Comparison of ENCODE assay signal across 20 mouse cellular contexts in genomic region chr1:171019311-171019950, GRCm38 (mm10). TPM values are rescaled to one million over a fixed set of nuclear protein-coding genes. Genes with fewer than 3 reads are reported as not detected.
A peak's percentile ranks its signal among the peaks of the same experiment; 100 is the strongest.
DNase-seq lines count a peak whose midpoint lies in the region; ATAC-seq lines count a peak whose summit lies in the region.
"Had no signal": no experiment of that assay in that cellular context is flagged by ENCODE, and none has a peak within 500 bp of the region (broad histone marks: within the 10 kb centered on the region; RNA-seq: fewer than 3 reads in every experiment).

No protein-coding gene starts in this region.

- 0 out of 2 replicates have a peak, but pooled peaks cover 7% of the 10 kb centered on the region for H3K27me3 ChIP-seq in heart, embryonic 12.5 days (replicated peaks)
- H3K27me3 ChIP-seq in midbrain, embryonic 10.5 days (ENCODE audit: low read depth, poor library complexity, severe bottlenecking): no peaks in the 10 kb centered on the region
- H3K27me3 ChIP-seq in midbrain, embryonic 11.5 days (ENCODE audit: control insufficient read depth, insufficient read depth, low read length): no peaks in the 10 kb centered on the region
- H3K27me3 ChIP-seq: midbrain, embryonic 15.5 days had no signal

- no peak overlapping the region for H3K4me2 ChIP-seq in heart, embryonic 12.5 days
- H3K4me2 ChIP-seq in midbrain, embryonic 11.5 days: no peak overlapping the region
- H3K4me2 ChIP-seq: midbrain, embryonic 15.5 days had no signal

- H3K27ac ChIP-seq in heart, embryonic 12.5 days (ENCODE audit: poor library complexity, severe bottlenecking): no peak overlapping the region
- H3K27ac ChIP-seq in midbrain, embryonic 10.5 days (replicated peaks): no peak overlapping the region
- H3K27ac ChIP-seq in midbrain, embryonic 11.5 days (ENCODE audit: low read depth, low read length): no peak overlapping the region
- H3K27ac ChIP-seq: heart, adult 2 months; liver, embryonic 14.5 days; midbrain, embryonic 15.5 days had no signal

- H3K9ac ChIP-seq in heart, embryonic 12.5 days: no peak overlapping the region
- no peak overlapping the region for H3K9ac ChIP-seq in midbrain, embryonic 11.5 days (ENCODE audit: low read length)
- H3K9ac ChIP-seq: liver, embryonic 14.5 days; midbrain, embryonic 15.5 days had no signal

- peak; percentile 92 for DNase-seq in heart, adult 11 months
- peak; percentile 88 for DNase-seq in 3T3-L1 (ENCODE audit: low read depth, low spot score)
- peak; percentile 25 to 28 for DNase-seq in adrenal gland, adult 18-20 months (ENCODE audit: low spot score in 2 of 2)
- DNase-seq in brain, adult 2 months (ENCODE audit: low read depth, low spot score): peak; percentile 39
- no peak for DNase-seq in midbrain, embryonic 10.5 days (ENCODE audit: low spot score)
- no peak for DNase-seq in gastrocnemius, postnatal 25 days
- DNase-seq in midbrain, embryonic 11.5 days (ENCODE audit: low spot score, missing footprints): no peak
- DNase-seq: cerebellum, postnatal 14 days; heart, adult 2 months; heart, postnatal 14 days; kidney, adult 18-20 months; kidney, postnatal 36 days; lung, postnatal 14 days; thymus, adult 2 months had no signal

- WGBS in heart, embryonic 12.5 days: 71% methylated on average over 7 of the region's 7 CpGs
- 86% methylated on average over 7 of the region's 7 CpGs for WGBS in midbrain, embryonic 10.5 days
- WGBS in midbrain, embryonic 11.5 days: 78% methylated on average over 7 of the region's 7 CpGs

- H3K4me3 ChIP-seq in heart, embryonic 12.5 days: no peak overlapping the region
- H3K4me3 ChIP-seq in midbrain, embryonic 10.5 days: no peak overlapping the region
- H3K4me3 ChIP-seq in midbrain, embryonic 11.5 days (ENCODE audit: low read depth, low read length): no peak overlapping the region
- H3K4me3 ChIP-seq: heart, adult 2 months; midbrain, embryonic 15.5 days had no signal

- no peaks in the 10 kb centered on the region for H3K36me3 ChIP-seq in heart, embryonic 12.5 days
- H3K36me3 ChIP-seq in midbrain, embryonic 10.5 days: no peaks in the 10 kb centered on the region
- no peaks in the 10 kb centered on the region for H3K36me3 ChIP-seq in midbrain, embryonic 11.5 days (ENCODE audit: control insufficient read depth, insufficient read depth, low read length)
- H3K36me3 ChIP-seq: midbrain, embryonic 15.5 days had no signal

- H3K4me1 ChIP-seq in heart, embryonic 12.5 days (replicated peaks): no peaks in the 10 kb centered on the region
- no peaks in the 10 kb centered on the region for H3K4me1 ChIP-seq in midbrain, embryonic 10.5 days
- no peaks in the 10 kb centered on the region for H3K4me1 ChIP-seq in midbrain, embryonic 11.5 days (ENCODE audit: control insufficient read depth, insufficient read depth, low read length)
- H3K4me1 ChIP-seq: midbrain, embryonic 15.5 days had no signal

- H3K9me3 ChIP-seq in heart, embryonic 12.5 days (replicated peaks): no peaks in the 10 kb centered on the region
- no peaks in the 10 kb centered on the region for H3K9me3 ChIP-seq in midbrain, embryonic 10.5 days (replicated peaks)
- H3K9me3 ChIP-seq in midbrain, embryonic 11.5 days (ENCODE audit: control insufficient read depth, low read length): no peaks in the 10 kb centered on the region
- H3K9me3 ChIP-seq: midbrain, embryonic 15.5 days had no signal

- no peak for ATAC-seq in heart, embryonic 12.5 days (ENCODE audit: insufficient number of reproducible peaks, low FRiP score)
- no peak for ATAC-seq in midbrain, embryonic 11.5 days (ENCODE audit: low FRiP score)
- ATAC-seq: hindbrain, embryonic 16.5 days; midbrain, embryonic 15.5 days had no signal

RNA-seq across cellular contexts. Expression of gene Fcgr4, which starts 0.7 kb away (rescaled TPM):
- polyA plus RNA-seq in heart, embryonic 12.5 days (2016; fragmentation: Nextera tagmentation; extraction: Ambion mirVana): 0.14 and 0.24 TPM in 2 replicates
- total RNA-seq in adrenal gland, adult 18-20 months (2021): 10 to 100 TPM in 1 of 2 experiments, 1 to 10 TPM in 1; 5.8 to 13.0 TPM
- 0.25 TPM in 1 of 2 replicates, not detected in the other for polyA plus RNA-seq in midbrain, embryonic 10.5 days (2016; fragmentation: Nextera tagmentation; extraction: Ambion mirVana)
- total RNA-seq in gastrocnemius, postnatal 25 days (2021): not detected
- 0.18 and 0.55 TPM in 2 replicates for polyA plus RNA-seq in midbrain, embryonic 11.5 days (2014; fragmentation: Nextera tagmentation; extraction: Ambion mirVana)
- total RNA-seq: MEL had no signal

RNA-seq across cellular contexts. Expression of gene Fcgr2b, which starts 43.1 kb away (rescaled TPM):
- polyA plus RNA-seq in heart, embryonic 12.5 days (2016; fragmentation: Nextera tagmentation; extraction: Ambion mirVana): 0.19 TPM in 1 of 2 replicates, not detected in the other
- total RNA-seq in adrenal gland, adult 18-20 months (2021): 10 to 100 TPM in 1 of 2 experiments, 1 to 10 TPM in 1; 7.0 to 15.6 TPM
- polyA plus RNA-seq in midbrain, embryonic 10.5 days (2016; fragmentation: Nextera tagmentation; extraction: Ambion mirVana): 0.40 TPM in 1 of 2 replicates, not detected in the other
- total RNA-seq in gastrocnemius, postnatal 25 days (2021): 1 to 10 TPM; 1.9 to 2.8 TPM
- polyA plus RNA-seq in midbrain, embryonic 11.5 days (2014; fragmentation: Nextera tagmentation; extraction: Ambion mirVana): 0.18 TPM in 1 of 2 replicates, not detected in the other
- polyA plus RNA-seq: neural tube, embryonic 11.5 days had no signal

RNA-seq across cellular contexts. Expression of gene Fcgr3, which starts 45.3 kb away (rescaled TPM):
- 3.8 and 4.5 TPM in 2 replicates for polyA plus RNA-seq in heart, embryonic 12.5 days (2016; fragmentation: Nextera tagmentation; extraction: Ambion mirVana)
- total RNA-seq in adrenal gland, adult 18-20 months (2021): 10 to 100 TPM; 17.7 to 32.8 TPM
- polyA plus RNA-seq in midbrain, embryonic 10.5 days (2016; fragmentation: Nextera tagmentation; extraction: Ambion mirVana): 5.5 and 7.8 TPM in 2 replicates
- 1 to 10 TPM; 3.7 to 4.6 TPM for total RNA-seq in gastrocnemius, postnatal 25 days (2021)
- 8.5 and 8.6 TPM in 2 replicates for polyA plus RNA-seq in midbrain, embryonic 11.5 days (2014; fragmentation: Nextera tagmentation; extraction: Ambion mirVana)

Comparison
In these comparisons a context has a peak if more than half of its experiments do, and no peak if none do; other contexts are left out.
1. DNase-seq: peak in heart, adult 11 months (single experiment), 3T3-L1 (single experiment), adrenal gland, adult 18-20 months (2 of 2) and brain, adult 2 months (single experiment); none in midbrain, embryonic 10.5 days (single experiment), gastrocnemius, postnatal 25 days (single experiment) and midbrain, embryonic 11.5 days (single experiment).